Mouse (Mus musculus) splenic B cell, adult 2 months (primary cell): ENCODE measurements around the gene Ndufb7.

Experiments used
- DNase-seq: peaks from one replicate; pipeline ENCODE4 v3.0.0-alpha.2; 2011; ENCODE audit warnings: low read depth, low spot score
- H3K27me3 ChIP-seq: 2 replicates; pipeline ENCODE4 v1.6.1; 2012; ENCODE audit warnings: mild to moderate bottlenecking, low read length, moderate library complexity, mixed read lengths; ENCODE audit not compliant: control insufficient read depth, poor library complexity, insufficient read depth, severe bottlenecking
- H3K36me3 ChIP-seq: 2 replicates; pipeline ENCODE4 v1.6.1; 2012; ENCODE audit warnings: mild to moderate bottlenecking, low read length, moderate library complexity, mixed read lengths; ENCODE audit not compliant: control insufficient read depth, poor library complexity, insufficient read depth, severe bottlenecking

Gene Ndufb7

GRCm38 (mm10) chr8:83608398-83608829 is 41.9 kb downstream of the Ndufb7 start:
- DNase-seq: no peak
- peaks cover 14% of the 10 kb centered on the region for H3K36me3 ChIP-seq

GRCm38 (mm10) chr8:83609086-83609485 is 42.6 kb downstream of the Ndufb7 start:
- peak; percentile 26 for DNase-seq
- peaks cover 14% of the 10 kb centered on the region for H3K36me3 ChIP-seq
- H3K27me3 ChIP-seq: no peaks in the 10 kb centered on the region

More at GRCm38 (mm10) chr8:83608398-83608829, 41.9 kb downstream of the Ndufb7 start:
- no peaks in the 10 kb centered on the region for H3K27me3 ChIP-seq

- H3K27me3 ChIP-seq: no peaks in the 10 kb centered on the region
- peak; percentile 39 for DNase-seq
- H3K36me3 ChIP-seq: peaks cover 14% of the 10 kb centered on the region
Measured at GRCm38 (mm10) chr8:83609547-83610180, 43.2 kb downstream of the Ndufb7 start.

GRCm38 (mm10) chr8:83611921-83612320 is 45.5 kb downstream of the Ndufb7 start:
- Histone ChIP-seq H3K36me3 (peaks cover 14% of the 10 kb centered on the region), H3K27me3 (no peaks in the 10 kb centered on the region)
- peak; percentile 30 for DNase-seq

GRCm38 (mm10) chr8:83613695-83614094 is 47.2 kb downstream of the Ndufb7 start:
- no peak for DNase-seq
- Histone ChIP-seq H3K36me3 (peaks cover 14% of the 10 kb centered on the region), H3K27me3 (no peaks in the 10 kb centered on the region)

DNA sequence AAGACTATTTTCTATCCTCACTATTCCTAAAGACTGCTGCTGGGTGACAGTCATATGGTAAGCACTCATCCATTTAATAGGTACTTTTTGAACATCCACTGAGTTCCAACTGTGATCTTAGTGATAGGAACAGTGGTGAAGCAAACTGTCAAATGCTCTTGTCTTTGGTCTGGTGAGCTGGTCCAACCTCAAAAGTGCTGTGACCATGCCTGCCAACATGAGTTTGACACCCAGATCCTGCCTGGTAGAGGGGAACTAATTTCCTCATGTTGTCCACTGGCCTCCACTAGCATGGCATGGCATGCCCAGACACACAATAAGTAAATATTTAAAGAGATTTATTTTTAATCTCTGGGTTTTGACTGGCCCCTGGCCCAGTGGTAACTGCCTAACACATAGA is 50.2 kb downstream of the Ndufb7 start:
- Histone ChIP-seq H3K36me3 (peaks cover 2% of the 10 kb centered on the region; the same call in 1 of the 2 replicates), H3K27me3 (no peaks in the 10 kb centered on the region)
- peak; percentile 33 for DNase-seq

DNA sequence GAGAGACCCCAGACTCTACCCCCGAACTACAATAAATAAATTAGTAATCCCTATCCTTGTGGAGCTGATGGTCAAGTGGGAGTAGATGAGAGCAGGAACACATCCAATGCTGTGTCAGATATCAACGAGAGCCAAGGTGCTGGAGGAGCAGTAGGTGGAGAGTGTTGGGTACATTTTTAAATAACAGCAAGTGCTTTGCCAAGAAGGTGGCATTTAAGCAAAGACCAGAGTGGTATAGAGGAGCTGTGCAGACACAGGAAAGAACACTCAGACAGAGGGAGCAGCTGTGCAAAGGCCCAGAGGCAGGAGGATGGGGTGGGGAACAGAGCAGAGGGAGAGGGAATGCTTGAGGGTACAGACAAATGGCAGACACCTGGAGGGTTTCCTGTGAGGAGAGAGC is 50.6 kb downstream of the Ndufb7 start:
- no peaks in the 10 kb centered on the region for H3K27me3 ChIP-seq
- H3K36me3 ChIP-seq: no peaks in the 10 kb centered on the region
- DNase-seq: peak; percentile 29

DNA sequence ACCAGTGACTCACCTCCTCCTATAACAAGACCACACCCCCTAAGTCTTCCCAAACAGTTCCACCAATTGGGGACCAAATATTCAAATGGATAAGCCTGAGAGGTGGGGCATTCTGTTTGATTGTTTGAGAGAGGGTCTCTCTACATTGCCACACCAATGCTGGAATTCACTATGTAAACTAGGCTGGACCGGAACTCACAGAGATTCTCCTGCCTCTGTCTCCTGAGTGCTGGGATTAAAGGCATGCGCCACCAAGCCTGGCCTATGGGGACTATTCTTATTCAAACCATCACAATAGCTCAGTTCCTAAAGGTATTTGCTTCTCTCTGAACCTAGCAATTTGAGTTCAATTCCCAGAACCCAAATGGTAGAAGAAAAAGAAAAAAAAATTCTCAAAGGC is 52.1 kb downstream of the Ndufb7 start:
- Histone ChIP-seq H3K36me3 (no peaks in the 10 kb centered on the region), H3K27me3 (no peaks in the 10 kb centered on the region)
- no peak for DNase-seq

- DNase-seq: peak; percentile 46
- H3K36me3 ChIP-seq: no peaks in the 10 kb centered on the region
- no peaks in the 10 kb centered on the region for H3K27me3 ChIP-seq
Measured at GRCm38 (mm10) chr8:83619568-83620285, 53.3 kb downstream of the Ndufb7 start.
